Mouse (Mus musculus): ENCODE measurements around the gene Rpl23.

- TF ChIP-seq CTCF (IDR thresholded peaks at IDR 0.05; ENCODE audit: control insufficient read depth, insufficient read depth, insufficient read length), result no peak
- no peak for TF ChIP-seq FOSL1 (IDR thresholded peaks at IDR 0.05; ENCODE audit: insufficient read depth, low read length, poor library complexity, severe bottlenecking)
- TF ChIP-seq CEBPB (IDR thresholded peaks at IDR 0.05; ENCODE audit: low read depth), result no peak
- no peak for TF ChIP-seq USF1 (IDR thresholded peaks at IDR 0.05; ENCODE audit: low read depth)
- no peak for TF ChIP-seq MYOG (IDR thresholded peaks at IDR 0.05; ENCODE audit: control insufficient read depth, extremely low read depth, insufficient read length)
These were observed 44.2 kb upstream of the Rpl23 start for GRCm38 (mm10) chr11:97826414-97826813.

Measured in C2C12 (cell line).